ENCODE assay signal across 8 mouse cellular contexts in the genomic region with DNA sequence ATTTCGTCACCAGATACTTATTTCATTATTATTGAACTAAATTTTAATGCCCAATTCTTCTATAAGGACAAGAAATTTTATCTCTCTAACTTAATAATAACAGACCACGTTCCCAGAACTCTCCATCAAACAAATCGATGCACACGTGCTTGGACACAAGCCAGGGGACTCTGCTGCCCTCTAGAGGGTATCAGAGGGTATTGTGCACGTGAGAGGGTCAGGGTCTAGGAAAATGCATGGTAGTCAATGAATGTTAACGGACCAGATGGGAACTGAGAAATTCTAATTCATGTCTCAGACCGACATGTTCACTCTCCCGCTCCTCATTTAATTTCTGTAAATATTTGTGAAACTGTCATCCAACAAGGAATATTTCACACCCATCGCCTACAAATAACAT. TPM values are rescaled to one million over a fixed set of nuclear protein-coding genes. Genes with fewer than 3 reads are reported as not detected.
DNase-seq lines count a peak whose midpoint lies in the region; ATAC-seq and TF ChIP-seq lines count a peak whose summit lies in the region.
"Had no signal": no experiment of that assay in that cellular context is flagged by ENCODE, and none has a peak within 500 bp of the region (broad histone marks: within the 10 kb centered on the region; RNA-seq: fewer than 3 reads in every experiment).

No protein-coding gene starts in this region.

- TF ChIP-seq EP300 in CH12.LX (IDR thresholded peaks at IDR 0.05; ENCODE audit: low read length) (no peak), MEL (IDR thresholded peaks at IDR 0.05; ENCODE audit: low read depth in 1 of 2, low read length in 2 of 2) (no peak)

- no peaks in the 10 kb centered on the region for H3K4me1 ChIP-seq in limb, embryonic 11.5 days (ENCODE audit: control insufficient read depth, insufficient read depth, low read length)
- no peaks in the 10 kb centered on the region for H3K4me1 ChIP-seq in limb, embryonic 10.5 days
- H3K4me1 ChIP-seq in CH12.LX (ENCODE audit: control insufficient read depth in 1 of 2, insufficient read depth in 2 of 2) (no peaks in the 10 kb centered on the region), MEL (ENCODE audit: control insufficient read depth in 1 of 2, insufficient read depth in 2 of 2, low read length in 2 of 2) (no peaks in the 10 kb centered on the region)
- H3K4me1 ChIP-seq in forebrain, embryonic 16.5 days (replicated peaks; ENCODE audit: control insufficient read depth, insufficient read depth, low read length) = no peaks in the 10 kb centered on the region

- H3K36me3 ChIP-seq in limb, embryonic 11.5 days (ENCODE audit: control insufficient read depth, insufficient read depth, low read length) = no peaks in the 10 kb centered on the region
- no peaks in the 10 kb centered on the region for H3K36me3 ChIP-seq in limb, embryonic 10.5 days
- no peaks in the 10 kb centered on the region for H3K36me3 ChIP-seq in CH12.LX (replicated peaks in 1 of 2; ENCODE audit: control insufficient read depth in 1 of 2, insufficient read depth in 1 of 2, low read length in 1 of 2)
- no peaks in the 10 kb centered on the region for H3K36me3 ChIP-seq in MEL (ENCODE audit: control insufficient read depth in 1 of 2, insufficient read depth in 2 of 2, low read length in 2 of 2)
- no peaks in the 10 kb centered on the region for H3K36me3 ChIP-seq in forebrain, embryonic 16.5 days (ENCODE audit: control insufficient read depth, insufficient read depth)

- TF ChIP-seq POLR2A in CH12.LX (IDR thresholded peaks at IDR 0.05; ENCODE audit: low read depth, low read length) = no peak
- no peak for TF ChIP-seq POLR2A in MEL (IDR thresholded peaks at IDR 0.05; ENCODE audit: control insufficient read depth in 1 of 2, insufficient read depth in 1 of 2, low read depth in 1 of 2, low read length in 2 of 2, poor library complexity in 1 of 2)

- no peaks in the 10 kb centered on the region for H3K9me3 ChIP-seq in limb, embryonic 11.5 days (ENCODE audit: control insufficient read depth, low read length)
- no peaks in the 10 kb centered on the region for H3K9me3 ChIP-seq in limb, embryonic 10.5 days (replicated peaks)
- peaks cover 6% of the 10 kb centered on the region for H3K9me3 ChIP-seq in CH12.LX (replicated peaks; ENCODE audit: low read length)
- H3K9me3 ChIP-seq in MEL (replicated peaks; ENCODE audit: insufficient read depth, low read length) = no peaks in the 10 kb centered on the region
- H3K9me3 ChIP-seq in forebrain, embryonic 16.5 days (ENCODE audit: control insufficient read depth, low read length) = no peaks in the 10 kb centered on the region

- no peak overlapping the region for H3K27ac ChIP-seq in limb, embryonic 11.5 days (replicated peaks; ENCODE audit: low read depth, low read length)
- H3K27ac ChIP-seq in limb, embryonic 10.5 days = no peak overlapping the region
- no peak overlapping the region for H3K27ac ChIP-seq in CH12.LX (ENCODE audit: insufficient read depth, low read depth)
- H3K27ac ChIP-seq in MEL (ENCODE audit: control insufficient read depth, low read depth, low read length) = no peak overlapping the region
- no peak overlapping the region for H3K27ac ChIP-seq in forebrain, embryonic 16.5 days (ENCODE audit: low read length)

- no peaks in the 10 kb centered on the region for H3K79me2 ChIP-seq in CH12.LX (replicated peaks; ENCODE audit: control insufficient read depth, extremely low read depth, insufficient read depth, poor library complexity, severe bottlenecking)
- no peaks in the 10 kb centered on the region for H3K79me2 ChIP-seq in MEL (ENCODE audit: control insufficient read depth, insufficient read depth, low read length, poor library complexity)

- no peak for ATAC-seq in limb, embryonic 11.5 days (ENCODE audit: insufficient number of reproducible peaks, low FRiP score, low TSS enrichment, low read depth)
- peak; percentile 62 for ATAC-seq in forebrain, embryonic 16.5 days

- H3K4me3 ChIP-seq in limb, embryonic 11.5 days (ENCODE audit: low read depth, low read length) = no peak overlapping the region
- no peak overlapping the region for H3K4me3 ChIP-seq in limb, embryonic 10.5 days
- H3K4me3 ChIP-seq in CH12.LX (replicated peaks in 1 of 3; ENCODE audit: low read depth in 2 of 3, low read length in 2 of 3, poor library complexity in 1 of 3) = no peak overlapping the region
- no peak overlapping the region for H3K4me3 ChIP-seq in MEL (ENCODE audit: control insufficient read depth in 1 of 2, insufficient read depth in 1 of 2, low read depth in 2 of 2, low read length in 2 of 2)
- H3K4me3 ChIP-seq in forebrain, embryonic 16.5 days (replicated peaks; ENCODE audit: low read length) = no peak overlapping the region

- peak; percentile 60 for DNase-seq in limb, embryonic 11.5 days (ENCODE audit: low spot score)
- DNase-seq in limb, embryonic 10.5 days (ENCODE audit: low spot score) = no peak
- DNase-seq in CH12.LX (ENCODE audit: extremely low read depth) (no peak), MEL (ENCODE audit: low read depth, low spot score) (peak; percentile 13)
- DNase-seq in urinary bladder, postnatal 14 days (ENCODE audit: low spot score) = no peak
- DNase-seq in kidney, adult 8-10 months = no peak
- DNase-seq: adrenal gland, postnatal 14 days had no signal

- no peak overlapping the region for H3K9ac ChIP-seq in limb, embryonic 11.5 days (ENCODE audit: low read length)
- H3K9ac ChIP-seq in CH12.LX (ENCODE audit: insufficient read depth, low read depth) = no peak overlapping the region
- no peak overlapping the region for H3K9ac ChIP-seq in MEL (ENCODE audit: control insufficient read depth, low read depth, low read length, poor library complexity, severe bottlenecking)
- no peak overlapping the region for H3K9ac ChIP-seq in forebrain, embryonic 16.5 days (replicated peaks; ENCODE audit: low read depth, low read length)

- dilution Hi-C loops in CH12.LX (cut with MboI; ENCODE audit: extremely low pct_ligation_motif_present, extremely low pct_unique_long_range_greater_than_20kb, low sequenced_read_pairs) = no loop called here

- H3K27me3 ChIP-seq in limb, embryonic 11.5 days (ENCODE audit: control insufficient read depth, insufficient read depth, low read length) = no peaks in the 10 kb centered on the region
- H3K27me3 ChIP-seq in limb, embryonic 10.5 days (ENCODE audit: low read depth, poor library complexity, severe bottlenecking) = no peaks in the 10 kb centered on the region
- no peaks in the 10 kb centered on the region for H3K27me3 ChIP-seq in CH12.LX (replicated peaks)
- H3K27me3 ChIP-seq in MEL (ENCODE audit: control insufficient read depth in 1 of 2, insufficient read depth in 2 of 2, low read length in 2 of 2) = no peaks in the 10 kb centered on the region
- H3K27me3 ChIP-seq in forebrain, embryonic 16.5 days (replicated peaks; ENCODE audit: control insufficient read depth, insufficient read depth, low read length) = no peaks in the 10 kb centered on the region

- peak; percentile 48 to 52 for TF ChIP-seq CTCF in CH12.LX (conservative IDR thresholded peaks at IDR 0.05 in 1 of 2, IDR thresholded peaks at IDR 0.05 in 1 of 2; ENCODE audit: low read depth in 2 of 2, low read length in 2 of 2)
- peak; percentile 33 to 39 (median 37); a peak in 5 of 6 replicates for TF ChIP-seq CTCF in MEL (IDR thresholded peaks at IDR 0.05 in 2 of 3, conservative IDR thresholded peaks at IDR 0.05 in 1 of 3; ENCODE audit: control insufficient read depth in 1 of 3, insufficient read depth in 1 of 3, low read depth in 2 of 3, low read length in 3 of 3, poor library complexity in 1 of 3, severe bottlenecking in 1 of 3)

- no peak overlapping the region for H3K4me2 ChIP-seq in limb, embryonic 11.5 days (ENCODE audit: low read depth, severe bottlenecking)
- no peak overlapping the region for H3K4me2 ChIP-seq in CH12.LX (ENCODE audit: insufficient read depth, low read depth, poor library complexity, severe bottlenecking)
- no peak overlapping the region for H3K4me2 ChIP-seq in forebrain, embryonic 16.5 days (ENCODE audit: low read length)

- WGBS in limb, embryonic 11.5 days = 65% methylated on average over 9 of the region's 9 CpGs
- WGBS in limb, embryonic 10.5 days = 67% methylated on average over 9 of the region's 9 CpGs
- WGBS in forebrain, embryonic 16.5 days = 44% methylated on average over 9 of the region's 9 CpGs

- TF ChIP-seq RAD21 in CH12.LX (IDR thresholded peaks at IDR 0.05; ENCODE audit: low read depth, low read length) (no peak; the same call in 1 of the 2 replicates), MEL (IDR thresholded peaks at IDR 0.05; ENCODE audit: low read depth, low read length) (no peak)

- in situ Hi-C loops in CH12.LX (cut with MboI; ENCODE audit: low pct_ligation_motif_present, low pct_unique_long_range_greater_than_20kb, low sequenced_read_pairs) = loop anchor here (10.0 kb wide), 1 partner anchor 157 kb away; no protein-coding TSS in a partner anchor

TF ChIP-seq in CH12.LX, 34 proteins besides CTCF, POLR2A, EP300 and RAD21 (continues in another document):
- TF ChIP-seq BHLHE40 (IDR thresholded peaks at IDR 0.05; ENCODE audit: low read depth, low read length) (peak; percentile 95), SIN3A (IDR thresholded peaks at IDR 0.05; ENCODE audit: low read length) (no peak), NRF1 (IDR thresholded peaks at IDR 0.05; ENCODE audit: low read depth, low read length) (no peak)

TF ChIP-seq in MEL, 35 proteins besides CTCF, POLR2A, EP300 and RAD21 (continues in another document):
- no peak for TF ChIP-seq SMC3 (IDR thresholded peaks at IDR 0.05; ENCODE audit: low read depth, low read length)
- peak; percentile 76; the same call in 1 of the 2 replicates for TF ChIP-seq BHLHE40 (IDR thresholded peaks at IDR 0.05; ENCODE audit: borderline replicate concordance, low read depth, low read length)

RNA-seq across cellular contexts. Expression of a gene that starts 18.5 kb away (rescaled TPM):
- polyA plus RNA-seq in limb, embryonic 11.5 days (2014; fragmentation: Nextera tagmentation; extraction: Ambion mirVana) = 192 and 200 TPM in 2 replicates
- 192 and 220 TPM in 2 replicates for polyA plus RNA-seq in limb, embryonic 10.5 days (2016; fragmentation: Nextera tagmentation; extraction: Ambion mirVana)
- total RNA-seq in CH12.LX (2012; rRNA removed) (184 and 191 TPM in 2 replicates), CH12.LX (2014; rRNA removed) (186 and 207 TPM in 2 replicates), MEL (2012; rRNA removed) (150 and 174 TPM in 2 replicates)
- polyA plus RNA-seq in CH12.LX (2012; ENCODE audit: insufficient read length, low read depth) (144 and 159 TPM in 2 replicates), MEL (2012; ENCODE audit: insufficient read depth in 1 of 2, insufficient read length in 2 of 2, low read depth in 1 of 2, low replicate concordance in 2 of 2, missing spikeins in 1 of 2) (10 to 100 TPM in 1 of 2 experiments, not detected in 1; 91.5 TPM)
- 75.7 and 77.8 TPM in 2 replicates for polyA plus RNA-seq in forebrain, embryonic 16.5 days (2015; fragmentation: Nextera tagmentation; extraction: Ambion mirVana)

RNA-seq across cellular contexts. Expression of a gene that starts 32.4 kb away (rescaled TPM):
- polyA plus RNA-seq in limb, embryonic 11.5 days (2014; fragmentation: Nextera tagmentation; extraction: Ambion mirVana) = 0.65 and 0.81 TPM in 2 replicates
- 0.34 and 0.76 TPM in 2 replicates for polyA plus RNA-seq in limb, embryonic 10.5 days (2016; fragmentation: Nextera tagmentation; extraction: Ambion mirVana)
- not detected in 2 replicates for total RNA-seq in CH12.LX (2012; rRNA removed)
- not detected in 2 replicates for total RNA-seq in CH12.LX (2014; rRNA removed)
- polyA plus RNA-seq in CH12.LX (2012; ENCODE audit: insufficient read length, low read depth) = not detected in 2 replicates
- not detected in 2 replicates for total RNA-seq in MEL (2012; rRNA removed)
- not detected for polyA plus RNA-seq in MEL (2012; ENCODE audit: insufficient read depth in 1 of 2, insufficient read length in 2 of 2, low read depth in 1 of 2, low replicate concordance in 2 of 2, missing spikeins in 1 of 2)
- 1.0 and 1.6 TPM in 2 replicates for polyA plus RNA-seq in forebrain, embryonic 16.5 days (2015; fragmentation: Nextera tagmentation; extraction: Ambion mirVana)

Comparison
In these comparisons a context has a peak if more than half of its experiments do, and no peak if none do; other contexts are left out.
1. DNase-seq: peak in limb, embryonic 11.5 days (single experiment) and MEL (single experiment); none in limb, embryonic 10.5 days (single experiment), CH12.LX (single experiment), urinary bladder, postnatal 14 days (single experiment) and kidney, adult 8-10 months (0 of 2).